Mouse (Mus musculus): ENCODE results near the gene Adam12.

Adam12 gene

GRCm38 (mm10) chr7:134077684-134078083, 154.3 kb downstream of the Adam12 start:
- no peak for DNase-seq

- DNase-seq = no peak
These were observed 158.9 kb downstream of the Adam12 start for GRCm38 (mm10) chr7:134073011-134073410.

DNA sequence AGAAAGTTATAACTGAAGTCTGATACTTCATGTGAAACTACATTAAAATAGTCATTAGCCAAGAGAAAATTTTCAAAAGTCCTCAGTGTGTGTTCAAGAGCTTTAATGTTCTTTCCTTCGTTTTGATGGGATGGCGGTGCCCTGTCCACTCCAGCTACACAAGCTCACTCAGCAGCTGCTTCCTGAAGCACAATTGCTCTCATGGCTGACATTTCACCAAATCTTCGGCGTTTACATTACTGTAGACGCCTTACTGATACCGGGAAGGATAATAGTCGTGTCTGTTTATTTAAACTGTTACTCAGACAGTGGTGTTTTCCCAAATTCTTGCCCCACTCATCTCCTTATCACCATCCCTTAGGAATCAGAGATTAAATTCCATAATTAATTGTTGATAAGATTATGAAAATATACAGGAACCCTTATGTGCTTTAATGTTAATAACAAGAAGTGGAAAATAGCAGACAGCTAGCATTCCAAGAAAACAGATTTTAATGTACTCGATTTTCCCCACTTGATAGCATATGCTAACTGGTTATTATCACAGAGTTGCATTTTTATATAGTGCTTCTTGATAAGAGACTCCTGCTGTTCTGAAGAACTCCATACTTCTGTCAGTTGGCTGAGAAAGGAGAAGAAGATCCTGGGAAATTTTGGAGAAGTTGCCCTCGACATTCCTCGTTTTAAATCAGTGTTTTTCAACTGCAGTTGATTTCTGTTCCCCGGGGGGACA, 160.6 kb downstream of the Adam12 start:
- DNase-seq = no peak

- DNase-seq = no peak
These were observed 169.3 kb downstream of the Adam12 start for GRCm38 (mm10) chr7:134062629-134063028.

DNA sequence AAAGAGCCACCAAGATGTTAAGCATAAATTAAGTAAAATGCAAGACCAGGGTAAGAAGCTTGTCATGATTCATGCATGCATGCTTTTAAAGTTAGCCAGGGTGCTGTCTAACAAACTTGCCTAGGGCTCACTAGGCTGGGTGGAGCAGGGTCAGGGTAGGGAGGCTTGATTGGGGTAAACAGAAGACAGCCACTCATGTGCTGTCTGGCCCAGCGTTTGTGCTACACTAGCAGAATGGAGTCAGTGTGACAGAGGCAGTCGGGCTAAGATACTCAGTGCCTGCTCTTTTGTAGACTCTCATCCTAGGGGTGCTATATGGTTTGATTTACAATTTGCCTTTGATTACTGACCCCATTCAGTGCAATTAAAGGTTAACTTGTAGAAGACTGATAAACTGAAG, 179.5 kb downstream of the Adam12 start:
- no peak for DNase-seq

- peak; percentile 15 for DNase-seq
These were observed 181.6 kb downstream of the Adam12 start for GRCm38 (mm10) chr7:134050371-134050770.

DNA sequence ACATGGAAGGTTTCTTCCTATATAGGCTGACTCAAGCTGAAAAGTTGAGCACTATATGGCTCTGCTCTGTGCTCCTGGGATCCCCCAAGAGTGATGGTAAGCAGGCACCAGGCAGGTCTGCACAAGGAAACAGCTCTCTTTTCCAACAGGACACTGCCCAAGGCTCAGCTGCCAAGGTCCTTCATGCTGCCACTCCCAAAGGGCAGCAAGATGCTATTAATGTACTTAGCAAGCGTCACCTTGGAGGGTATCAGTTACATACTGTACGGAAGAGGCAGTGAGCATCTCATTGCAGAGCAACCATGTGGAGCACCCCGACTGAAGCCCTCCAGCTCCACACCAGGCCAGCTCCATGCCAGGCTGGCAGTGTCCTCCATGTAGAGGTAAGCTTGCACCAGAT, 185.6 kb downstream of the Adam12 start:
- no peak for DNase-seq

GRCm38 (mm10) chr7:134043576-134043975, 188.4 kb downstream of the Adam12 start:
- no peak for DNase-seq

- DNase-seq = no peak
These were observed 189.3 kb downstream of the Adam12 start for GRCm38 (mm10) chr7:134042614-134043013.

- no peak for DNase-seq
These were observed 198.0 kb downstream of the Adam12 start for GRCm38 (mm10) chr7:134033939-134034338.

DNA sequence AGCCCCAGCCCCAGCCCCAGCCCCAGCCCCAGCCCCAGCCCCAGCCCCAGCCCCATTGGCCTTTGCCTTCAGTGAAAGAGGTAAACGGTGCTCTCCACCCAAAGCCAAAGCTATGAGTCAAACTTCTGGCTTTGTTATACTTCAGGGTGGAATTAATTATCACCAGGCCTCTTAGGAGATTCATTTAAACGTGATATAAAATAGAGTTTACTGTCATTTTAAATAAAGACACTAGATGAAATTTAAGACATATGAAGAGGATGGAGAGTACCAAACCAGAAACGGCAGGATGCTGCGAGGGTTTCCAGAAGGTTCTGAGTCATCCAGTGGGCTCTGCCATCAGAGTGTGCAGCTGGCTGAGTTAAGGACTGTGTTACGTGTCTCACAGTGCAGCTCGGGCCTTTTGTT, 199.0 kb downstream of the Adam12 start:
- DNase-seq = no peak

GRCm38 (mm10) chr7:134031787-134032186, 200.2 kb downstream of the Adam12 start:
- DNase-seq = no peak

- no peak for DNase-seq
These were observed 200.7 kb downstream of the Adam12 start for GRCm38 (mm10) chr7:134031256-134031655.

GRCm38 (mm10) chr7:134028281-134028830, 203.6 kb downstream of the Adam12 start:
- DNase-seq = peak; percentile 11

DNA sequence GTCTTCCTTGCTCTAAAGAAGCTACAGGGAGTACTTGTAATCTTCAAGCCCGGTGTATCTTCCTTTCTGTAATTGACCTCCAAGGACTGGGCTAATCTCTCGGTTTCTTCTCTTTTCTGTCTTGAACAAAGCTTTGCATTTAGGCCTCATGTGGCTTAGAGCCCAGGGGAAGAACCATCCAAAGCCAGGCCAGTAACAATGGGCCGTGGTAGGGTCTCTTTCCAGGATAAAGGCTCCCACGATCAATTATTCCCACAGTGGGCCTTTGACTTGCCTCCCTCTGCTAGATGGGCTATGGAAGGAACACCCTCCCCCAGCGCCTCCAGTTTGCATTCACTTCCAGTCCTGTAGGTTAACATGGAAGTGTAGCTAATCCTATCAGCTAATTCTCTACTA, 204.9 kb downstream of the Adam12 start:
- DNase-seq = no peak

- DNase-seq = peak; percentile 33
These were observed 205.5 kb downstream of the Adam12 start for GRCm38 (mm10) chr7:134026200-134027019.

- peak; percentile 75 for DNase-seq
These were observed 209.6 kb downstream of the Adam12 start for GRCm38 (mm10) chr7:134022157-134022885.

GRCm38 (mm10) chr7:134015226-134015625, 216.7 kb downstream of the Adam12 start:
- no peak for DNase-seq

GRCm38 (mm10) chr7:134014733-134015132, 217.2 kb downstream of the Adam12 start:
- no peak for DNase-seq

GRCm38 (mm10) chr7:134009157-134009556, 222.8 kb downstream of the Adam12 start:
- DNase-seq = no peak

DNA sequence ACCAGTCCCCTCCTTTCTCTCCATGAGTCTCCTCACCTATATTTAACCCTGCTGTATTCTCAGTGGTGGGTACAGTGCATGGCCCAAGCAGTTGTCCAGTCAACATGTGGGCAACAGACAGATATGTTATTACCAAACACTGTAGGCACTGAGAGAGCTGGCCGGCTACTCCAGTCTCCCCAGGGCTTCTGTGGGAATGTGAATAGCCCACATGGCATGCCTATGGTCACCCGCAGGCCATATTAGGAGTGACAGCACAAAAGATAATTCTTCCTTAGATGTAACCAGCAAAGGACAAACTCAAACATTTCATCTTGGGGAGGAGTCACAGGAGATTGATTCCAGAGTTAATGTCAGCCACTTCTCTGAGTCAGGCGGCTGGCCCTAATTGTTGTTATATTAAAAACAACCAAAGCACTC, 224.0 kb downstream of the Adam12 start:
- DNase-seq = no peak

DNA sequence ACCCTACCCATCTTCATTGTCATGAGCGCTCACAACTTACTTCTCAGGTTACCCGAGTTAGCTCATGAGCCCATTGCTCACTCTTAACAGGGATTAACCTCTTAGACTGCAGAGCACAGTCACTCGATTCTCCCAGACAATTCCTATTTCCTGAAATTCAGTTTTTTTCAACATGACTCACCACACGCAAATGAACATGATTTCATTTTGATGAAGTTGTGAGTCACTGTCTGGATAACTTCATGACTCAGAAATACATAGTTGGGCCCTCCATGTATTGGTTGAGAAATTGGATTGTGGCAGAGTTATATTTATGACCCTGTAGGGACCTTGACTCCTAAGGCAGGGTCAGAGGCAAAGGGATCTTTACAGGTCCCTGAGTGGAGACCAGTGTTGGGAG, 230.4 kb downstream of the Adam12 start:
- DNase-seq = no peak

DNA sequence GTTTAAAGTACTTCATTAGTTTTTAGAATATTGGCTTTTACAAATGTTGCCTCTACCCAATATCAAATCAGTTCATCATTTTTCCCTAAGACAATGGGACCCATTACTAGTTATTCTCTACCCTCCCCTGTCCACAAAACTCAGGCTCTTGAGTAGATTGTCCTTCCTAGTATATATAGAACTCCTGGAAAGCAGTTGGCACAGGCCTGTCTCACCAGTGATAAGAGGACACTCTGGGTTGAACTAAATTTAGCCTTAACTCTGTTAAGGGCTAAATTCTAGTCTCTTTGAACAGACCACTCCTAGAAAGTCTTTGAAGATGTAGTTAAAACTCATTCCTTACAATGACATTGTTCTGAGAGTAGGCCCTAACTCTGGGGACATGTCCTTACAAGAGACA, 241.0 kb downstream of the Adam12 start:
- DNase-seq = no peak

Measured in kidney, adult 9 months (tissue).